Mouse (Mus musculus): ENCODE measurements at regions not wholly inside any gene's neighbourhood (a gene's known extent, or its start where the extent isn't known, plus 50 kb on each side); places are given as distances from the start of the nearest gene placed in this dataset.
A peak's percentile ranks its signal among the peaks of the same experiment; 100 is the strongest.

DNA sequence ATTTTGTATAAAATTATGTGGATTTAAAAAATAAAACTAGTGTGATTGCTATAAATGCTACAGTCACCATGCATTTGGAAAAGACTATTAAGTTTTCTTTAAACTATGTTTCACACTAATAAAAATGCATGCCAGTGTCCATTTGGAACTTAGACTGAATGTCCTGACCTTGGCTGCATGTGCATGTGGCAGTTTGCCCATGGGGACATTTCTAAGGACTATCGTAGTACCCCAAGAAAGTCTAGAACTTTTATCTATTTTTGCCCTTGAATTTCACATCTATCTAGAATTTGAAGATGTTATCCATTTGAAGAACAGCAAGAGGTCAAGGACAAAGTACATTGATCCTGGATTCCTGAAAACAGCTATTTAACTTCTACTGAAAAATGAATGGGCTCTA lies 745.9 kb downstream of the Tmem182 start:
- 68% methylated on average over 1 of the region's 1 CpGs for WGBS (ENCODE audit: insufficient replicate concordance)
- H3K4me1 ChIP-seq (ENCODE audit: control insufficient read depth, low read depth, low read length), result no peaks in the 10 kb centered on the region
- no peaks in the 10 kb centered on the region for H3K27me3 ChIP-seq (ENCODE audit: control insufficient read depth, insufficient read depth, low read depth, low read length)
- no peak overlapping the region for H3K9ac ChIP-seq (ENCODE audit: low read depth, low read length)
- H3K4me2 ChIP-seq (ENCODE audit: low read depth, low read length), result no peak overlapping the region
- no peaks in the 10 kb centered on the region for H3K9me3 ChIP-seq (replicated peaks; ENCODE audit: control insufficient read depth, low read length)
- no peak overlapping the region for H3K27ac ChIP-seq (ENCODE audit: low read length)
- no peak for ATAC-seq (ENCODE audit: low read depth)
- H3K36me3 ChIP-seq (ENCODE audit: control insufficient read depth, insufficient read depth), result no peaks in the 10 kb centered on the region
- H3K4me3 ChIP-seq (ENCODE audit: low read depth, low read length), result no peak overlapping the region

DNA sequence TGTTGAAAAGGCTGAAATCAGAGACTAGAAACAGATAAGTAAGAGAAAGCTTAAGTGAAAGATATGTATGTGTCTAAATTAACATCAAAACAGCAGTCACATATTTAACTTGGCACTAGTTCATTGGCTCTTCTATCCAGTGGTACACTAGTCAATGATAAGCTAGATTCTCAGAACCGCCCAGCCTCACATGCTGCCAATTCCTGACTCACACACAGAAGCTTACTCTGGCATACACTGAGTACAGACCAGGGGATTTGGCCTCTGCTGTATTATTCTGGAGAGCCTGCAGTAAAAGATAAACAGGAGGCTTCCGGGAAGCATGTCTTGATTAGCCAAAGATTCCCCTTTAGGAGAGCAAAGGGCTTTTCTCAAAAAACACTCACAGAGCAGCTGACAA lies 750.2 kb downstream of the Tmem182 start:
- no peaks in the 10 kb centered on the region for H3K9me3 ChIP-seq (replicated peaks; ENCODE audit: control insufficient read depth, low read length)
- ATAC-seq (ENCODE audit: low read depth), result peak; percentile 59; the same call in 1 of the 2 replicates
- H3K27me3 ChIP-seq (ENCODE audit: control insufficient read depth, insufficient read depth, low read depth, low read length), result no peaks in the 10 kb centered on the region
- H3K9ac ChIP-seq (ENCODE audit: low read depth, low read length), result no peak overlapping the region
- H3K4me3 ChIP-seq (ENCODE audit: low read depth, low read length), result no peak overlapping the region
- H3K4me1 ChIP-seq (ENCODE audit: control insufficient read depth, low read depth, low read length), result no peaks in the 10 kb centered on the region
- H3K27ac ChIP-seq (ENCODE audit: low read length), result no peak overlapping the region
- H3K4me2 ChIP-seq (ENCODE audit: low read depth, low read length), result no peak overlapping the region
- H3K36me3 ChIP-seq (ENCODE audit: control insufficient read depth, insufficient read depth), result no peaks in the 10 kb centered on the region
- WGBS (ENCODE audit: insufficient replicate concordance), result 31% methylated on average over 2 of the region's 2 CpGs

- Histone ChIP-seq H3K36me3 (ENCODE audit: control insufficient read depth, insufficient read depth) (no peaks in the 10 kb centered on the region), H3K9me3 (replicated peaks; ENCODE audit: control insufficient read depth, low read length) (no peaks in the 10 kb centered on the region), H3K9ac (ENCODE audit: low read depth, low read length) (no peak overlapping the region), H3K4me1 (ENCODE audit: control insufficient read depth, low read depth, low read length) (no peaks in the 10 kb centered on the region), H3K4me2 (ENCODE audit: low read depth, low read length) (no peak overlapping the region), H3K27me3 (ENCODE audit: control insufficient read depth, insufficient read depth, low read depth, low read length) (no peaks in the 10 kb centered on the region), H3K4me3 (ENCODE audit: low read depth, low read length) (no peak overlapping the region), H3K27ac (ENCODE audit: low read length) (no peak overlapping the region)
- WGBS (ENCODE audit: insufficient replicate concordance), result 73% methylated on average over 17 of the region's 17 CpGs
- no peak for ATAC-seq (ENCODE audit: low read depth)
Observed at GRCm38 (mm10) chr1:41559101-41559665, 753.8 kb downstream of the Tmem182 start.

DNA sequence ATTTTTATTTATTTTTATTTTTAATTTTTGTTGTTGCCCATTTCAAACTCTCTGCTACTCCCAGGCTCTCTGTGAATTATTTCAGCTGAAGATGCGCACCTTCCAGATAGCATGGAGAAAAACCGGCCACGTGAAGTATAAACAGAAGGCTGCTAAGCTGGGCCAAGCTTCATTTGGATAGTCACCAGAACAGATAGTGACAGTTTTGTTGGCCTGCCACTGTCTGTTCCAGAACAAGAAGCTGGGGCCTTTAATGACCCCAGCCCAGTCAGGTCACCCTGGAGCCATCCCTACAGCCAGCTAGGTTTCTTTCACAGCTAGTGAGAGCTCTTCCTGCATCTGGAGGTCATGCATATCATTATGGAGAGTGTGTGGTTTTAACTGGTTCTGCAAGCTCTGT lies 754.6 kb downstream of the Tmem182 start:
- Histone ChIP-seq H3K9ac (ENCODE audit: low read depth, low read length) (no peak overlapping the region), H3K4me2 (ENCODE audit: low read depth, low read length) (no peak overlapping the region), H3K27me3 (ENCODE audit: control insufficient read depth, insufficient read depth, low read depth, low read length) (no peaks in the 10 kb centered on the region), H3K36me3 (ENCODE audit: control insufficient read depth, insufficient read depth) (no peaks in the 10 kb centered on the region), H3K4me1 (ENCODE audit: control insufficient read depth, low read depth, low read length) (no peaks in the 10 kb centered on the region), H3K4me3 (ENCODE audit: low read depth, low read length) (no peak overlapping the region), H3K27ac (ENCODE audit: low read length) (no peak overlapping the region), H3K9me3 (replicated peaks; ENCODE audit: control insufficient read depth, low read length) (no peaks in the 10 kb centered on the region)
- WGBS (ENCODE audit: insufficient replicate concordance), result 56% methylated on average over 3 of the region's 3 CpGs
- no peak for ATAC-seq (ENCODE audit: low read depth)

DNA sequence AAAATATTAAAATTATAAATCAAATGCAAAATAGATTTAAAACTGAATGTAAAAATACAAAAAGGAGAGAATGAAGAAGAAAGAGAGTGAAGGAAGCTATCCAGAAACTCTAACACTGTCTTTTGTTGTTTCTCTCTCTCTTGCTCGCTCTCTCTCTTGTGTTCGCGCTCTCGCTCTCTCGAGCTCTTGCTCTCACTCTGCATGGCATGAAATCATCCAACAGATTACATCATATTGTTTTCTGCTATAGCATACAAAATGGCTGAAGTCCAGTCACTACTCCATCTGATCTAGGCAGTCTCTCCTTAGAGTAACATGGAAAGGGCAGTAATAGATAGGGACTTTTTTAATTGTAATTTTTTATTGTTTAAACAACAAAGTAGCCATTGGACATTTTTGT lies 798.1 kb downstream of the Tmem182 start:
- no peaks in the 10 kb centered on the region for H3K27me3 ChIP-seq (ENCODE audit: control insufficient read depth, insufficient read depth, low read depth, low read length)

DNA sequence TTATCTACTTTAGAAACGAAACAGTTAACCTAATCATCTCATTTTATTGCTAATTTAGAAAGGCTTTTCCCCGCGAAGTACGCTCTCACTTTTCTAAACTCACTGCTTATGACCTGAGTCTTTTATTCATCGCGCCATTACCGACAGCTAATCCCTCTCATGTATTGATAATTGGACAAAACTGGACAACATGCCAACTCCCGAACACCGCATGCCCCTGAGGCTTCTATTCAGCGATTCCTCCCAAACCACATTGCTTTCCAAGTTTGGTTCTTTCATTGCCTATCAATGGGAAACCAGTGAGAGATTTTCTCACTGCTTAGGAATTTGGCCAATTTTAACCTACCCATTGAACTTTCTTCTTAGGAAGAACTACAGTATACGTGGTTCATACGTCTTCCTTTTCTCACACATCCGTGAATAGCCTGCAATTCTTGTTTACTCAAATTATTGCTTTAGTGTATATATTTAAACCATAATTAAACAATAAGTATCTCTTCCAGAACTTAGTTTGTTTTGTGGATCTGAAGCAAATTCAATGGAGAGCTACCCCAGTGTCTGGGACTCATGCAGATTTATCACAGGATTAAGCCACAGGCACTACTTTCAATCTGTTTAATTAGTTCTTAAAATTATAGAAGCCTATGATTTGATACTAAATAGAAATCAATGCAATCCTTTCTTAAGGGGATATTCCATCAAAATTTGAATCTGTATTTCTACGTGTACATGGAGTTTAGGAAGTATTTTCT lies 799.8 kb downstream of the Tmem182 start:
- ATAC-seq (ENCODE audit: low read depth), result no peak
- Histone ChIP-seq H3K4me1 (ENCODE audit: control insufficient read depth, low read depth, low read length) (no peaks in the 10 kb centered on the region), H3K27ac (ENCODE audit: low read length) (no peak overlapping the region), H3K9me3 (replicated peaks; ENCODE audit: control insufficient read depth, low read length) (no peaks in the 10 kb centered on the region), H3K9ac (ENCODE audit: low read depth, low read length) (no peak overlapping the region), H3K36me3 (ENCODE audit: control insufficient read depth, insufficient read depth) (no peaks in the 10 kb centered on the region), H3K27me3 (ENCODE audit: control insufficient read depth, insufficient read depth, low read depth, low read length) (no peaks in the 10 kb centered on the region), H3K4me2 (ENCODE audit: low read depth, low read length) (no peak overlapping the region), H3K4me3 (ENCODE audit: low read depth, low read length) (no peak overlapping the region)
- WGBS (ENCODE audit: insufficient replicate concordance), result 67% methylated on average over 14 of the region's 14 CpGs

More for the DNA sequence above, 798.1 kb downstream of the Tmem182 start:
- ATAC-seq (ENCODE audit: low read depth), result no peak
- no peak overlapping the region for H3K4me2 ChIP-seq (ENCODE audit: low read depth, low read length)
- no peaks in the 10 kb centered on the region for H3K9me3 ChIP-seq (replicated peaks; ENCODE audit: control insufficient read depth, low read length)
- WGBS (ENCODE audit: insufficient replicate concordance), result 78% methylated on average over 5 of the region's 5 CpGs
- H3K9ac ChIP-seq (ENCODE audit: low read depth, low read length), result no peak overlapping the region
- no peaks in the 10 kb centered on the region for H3K4me1 ChIP-seq (ENCODE audit: control insufficient read depth, low read depth, low read length)
- no peaks in the 10 kb centered on the region for H3K36me3 ChIP-seq (ENCODE audit: control insufficient read depth, insufficient read depth)
- H3K4me3 ChIP-seq (ENCODE audit: low read depth, low read length), result no peak overlapping the region
- H3K27ac ChIP-seq (ENCODE audit: low read length), result no peak overlapping the region

DNA sequence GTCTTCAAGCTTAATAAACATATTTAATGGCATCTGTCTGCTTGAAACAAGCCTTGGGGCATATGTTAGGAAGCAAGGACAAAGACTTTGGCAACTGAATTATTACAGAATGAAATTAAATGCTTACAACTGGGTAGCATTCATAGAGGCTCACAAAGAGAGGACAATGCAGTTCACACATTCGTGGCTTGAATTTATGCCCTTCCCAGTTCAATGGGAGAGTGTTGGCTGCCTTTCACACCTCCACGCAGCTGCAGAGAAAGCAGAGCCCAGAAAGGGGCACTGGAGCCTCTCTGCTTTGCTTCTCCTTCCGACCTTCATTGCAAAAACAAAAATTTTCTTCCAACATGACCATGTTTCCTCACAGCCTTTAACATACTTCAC lies 800.3 kb downstream of the Tmem182 start:
- WGBS (ENCODE audit: insufficient replicate concordance), result 27% methylated on average over 3 of the region's 3 CpGs
- Histone ChIP-seq H3K9me3 (replicated peaks; ENCODE audit: control insufficient read depth, low read length) (no peaks in the 10 kb centered on the region), H3K9ac (ENCODE audit: low read depth, low read length) (no peak overlapping the region), H3K4me3 (ENCODE audit: low read depth, low read length) (no peak overlapping the region), H3K36me3 (ENCODE audit: control insufficient read depth, insufficient read depth) (no peaks in the 10 kb centered on the region), H3K4me1 (ENCODE audit: control insufficient read depth, low read depth, low read length) (no peaks in the 10 kb centered on the region), H3K4me2 (ENCODE audit: low read depth, low read length) (no peak overlapping the region), H3K27me3 (ENCODE audit: control insufficient read depth, insufficient read depth, low read depth, low read length) (no peaks in the 10 kb centered on the region), H3K27ac (ENCODE audit: low read length) (no peak overlapping the region)
- no peak for ATAC-seq (ENCODE audit: low read depth)

- Histone ChIP-seq H3K4me3 (ENCODE audit: low read depth, low read length) (no peak overlapping the region), H3K9me3 (replicated peaks; ENCODE audit: control insufficient read depth, low read length) (no peaks in the 10 kb centered on the region), H3K9ac (ENCODE audit: low read depth, low read length) (no peak overlapping the region), H3K27ac (ENCODE audit: low read length) (no peak overlapping the region), H3K4me1 (ENCODE audit: control insufficient read depth, low read depth, low read length) (no peaks in the 10 kb centered on the region), H3K27me3 (ENCODE audit: control insufficient read depth, insufficient read depth, low read depth, low read length) (no peaks in the 10 kb centered on the region), H3K36me3 (ENCODE audit: control insufficient read depth, insufficient read depth) (no peaks in the 10 kb centered on the region), H3K4me2 (ENCODE audit: low read depth, low read length) (no peak overlapping the region)
- no peak for ATAC-seq (ENCODE audit: low read depth)
- 68% methylated on average over 8 of the region's 8 CpGs for WGBS (ENCODE audit: insufficient replicate concordance)
Observed at GRCm38 (mm10) chr1:41610783-41611182, 805.4 kb downstream of the Tmem182 start.

DNA sequence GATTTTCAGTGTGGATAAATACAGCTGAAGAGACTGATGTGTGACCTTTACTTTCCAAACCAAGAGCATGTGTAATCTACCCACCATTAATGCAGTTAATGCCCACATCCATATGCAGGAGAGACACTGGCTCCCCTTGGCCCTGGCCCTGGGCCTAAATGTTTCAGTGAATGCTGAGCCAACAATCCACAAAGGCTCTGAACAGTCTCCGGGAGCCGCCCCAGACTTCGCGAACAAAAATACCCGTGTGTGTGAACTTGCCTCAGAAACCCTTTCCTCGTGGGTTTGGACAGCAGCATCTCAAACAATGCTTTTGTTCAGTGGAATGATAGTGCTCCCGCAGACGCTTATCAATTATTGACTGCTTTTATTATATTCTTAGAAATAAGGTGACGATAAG lies 846.4 kb downstream of the Tmem182 start:
- ATAC-seq (ENCODE audit: low read depth), result no peak
- no peak overlapping the region for H3K4me2 ChIP-seq (ENCODE audit: low read depth, low read length)
- H3K9ac ChIP-seq (ENCODE audit: low read depth, low read length), result no peak overlapping the region
- 67% methylated on average over 9 of the region's 9 CpGs for WGBS (ENCODE audit: insufficient replicate concordance)
- H3K4me1 ChIP-seq (ENCODE audit: control insufficient read depth, low read depth, low read length), result no peaks in the 10 kb centered on the region
- no peak overlapping the region for H3K4me3 ChIP-seq (ENCODE audit: low read depth, low read length)
- no peaks in the 10 kb centered on the region for H3K9me3 ChIP-seq (replicated peaks; ENCODE audit: control insufficient read depth, low read length)
- no peaks in the 10 kb centered on the region for H3K36me3 ChIP-seq (ENCODE audit: control insufficient read depth, insufficient read depth)
- no peaks in the 10 kb centered on the region for H3K27me3 ChIP-seq (ENCODE audit: control insufficient read depth, insufficient read depth, low read depth, low read length)
- H3K27ac ChIP-seq (ENCODE audit: low read length), result no peak overlapping the region
